Mouse (Mus musculus) heart, postnatal 14 days (tissue): ENCODE data around the gene Gm20388. TPM values are rescaled to one million over a fixed set of nuclear protein-coding genes. Genes with fewer than 3 reads are reported as not detected.
"Not testable (repeated sequence)": the region's sequence is repeated elsewhere in the genome, so short reads cannot be mapped to it uniquely, and the experiment has no call there.

Experiments used
- DNase-seq, 2 experiments: peaks; one replicate each; pipeline ENCODE4 v3.0.0; 2021 to 2022
- intact Hi-C: fragments of 180-260 bp; cut with DNase I; formaldehyde crosslinking; loops from one replicate; pipeline ENCODE4 v1.15.1; 2025
- total RNA-seq, 2 experiments: library from RNA; stranded (reverse); gene quantifications; 2 replicates each; pipeline ENCODE4 v1.2.3; 2021

Gm20388 gene
- total RNA-seq, 2 experiments from 2014 or later = 0.24 TPM; not detected in 1

DNA sequence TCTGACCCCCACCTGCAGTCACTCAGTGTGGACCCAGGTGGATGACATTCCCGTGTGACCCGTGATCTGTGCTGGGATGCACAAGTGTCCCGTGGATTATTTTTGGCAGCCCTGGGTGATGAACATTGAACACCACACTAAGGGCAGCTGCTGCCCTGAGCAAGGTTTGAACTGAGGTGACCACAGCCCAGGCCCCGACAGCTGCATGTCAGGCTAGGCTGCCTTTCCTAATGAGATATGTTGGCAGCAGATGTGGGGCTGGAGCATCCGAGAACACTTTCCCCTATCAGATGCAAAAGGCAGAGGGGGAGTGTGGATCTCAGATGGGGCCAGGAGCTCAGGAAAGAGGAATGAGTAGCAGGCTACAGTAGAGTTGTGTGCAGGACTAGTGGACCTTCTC, 3600.2 kb downstream of the Gm20388 start:
- intact Hi-C loops = no loop called here
- DNase-seq = no peak

DNA sequence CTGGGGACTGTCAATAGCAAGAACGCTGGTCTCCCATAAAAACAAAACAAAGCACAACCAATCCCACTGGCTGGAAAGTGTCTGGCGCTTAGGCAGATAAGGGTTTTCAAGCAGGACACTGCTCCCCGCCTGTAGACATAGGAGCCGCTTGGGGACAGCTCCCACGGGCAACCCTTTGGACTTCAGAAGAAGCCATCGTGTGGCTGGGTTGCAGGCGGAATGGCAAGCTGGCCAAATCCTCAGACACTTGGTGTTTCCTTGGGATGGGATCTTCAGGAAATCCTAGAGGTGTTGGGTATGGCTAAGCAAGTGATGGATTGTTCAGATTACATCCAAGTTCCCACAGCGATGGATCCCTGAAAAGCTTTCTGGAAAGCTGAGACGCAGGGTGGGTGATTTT, 3603.5 kb downstream of the Gm20388 start:
- DNase-seq = no peak
- intact Hi-C loops = no loop called here

DNA sequence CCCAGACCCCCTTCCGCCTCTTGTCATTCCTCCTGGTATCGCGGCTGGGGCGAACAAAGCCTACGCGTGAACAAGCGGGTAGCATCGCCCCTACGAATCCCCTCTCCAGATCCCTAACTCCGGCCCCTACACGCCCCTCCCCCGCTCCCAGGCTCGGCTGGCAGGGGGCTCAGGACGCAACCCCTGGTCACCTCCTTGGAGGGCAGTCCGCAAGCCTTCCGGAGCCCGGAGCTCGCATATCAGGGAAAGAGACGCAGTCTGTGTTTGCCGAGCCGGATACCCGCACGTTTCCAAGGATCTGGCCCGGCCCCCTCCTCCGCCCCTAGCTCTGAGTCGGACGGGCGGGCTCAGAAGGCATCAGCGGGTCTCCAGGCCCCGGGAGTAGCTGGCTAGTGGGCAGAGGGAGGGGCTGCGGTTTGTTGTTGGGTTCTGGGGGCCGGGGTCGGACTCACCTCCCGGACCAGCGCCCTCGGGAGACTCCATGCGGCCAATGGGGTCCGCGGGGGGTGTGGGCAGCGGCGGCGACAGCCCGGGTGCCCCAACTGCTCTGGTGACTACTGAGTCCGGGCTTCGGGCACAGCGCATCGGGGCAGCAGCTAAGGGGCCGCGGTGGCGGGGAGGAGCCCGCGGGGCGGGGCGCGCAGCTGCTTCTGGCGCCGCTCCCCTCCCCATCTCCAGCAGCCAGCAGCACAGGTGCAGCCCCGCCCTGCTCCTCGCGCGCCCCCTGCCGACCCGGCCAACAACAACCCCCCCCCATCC, 3604.3 kb downstream of the Gm20388 start, which contains the start of gene Dbndd1:
Gene Dbndd1 (minus strand): TSS at position 683 of the 759 bp plus-strand sequence.
- intact Hi-C loops = no loop called here
- DNase-seq = peak; percentile 48

DNA sequence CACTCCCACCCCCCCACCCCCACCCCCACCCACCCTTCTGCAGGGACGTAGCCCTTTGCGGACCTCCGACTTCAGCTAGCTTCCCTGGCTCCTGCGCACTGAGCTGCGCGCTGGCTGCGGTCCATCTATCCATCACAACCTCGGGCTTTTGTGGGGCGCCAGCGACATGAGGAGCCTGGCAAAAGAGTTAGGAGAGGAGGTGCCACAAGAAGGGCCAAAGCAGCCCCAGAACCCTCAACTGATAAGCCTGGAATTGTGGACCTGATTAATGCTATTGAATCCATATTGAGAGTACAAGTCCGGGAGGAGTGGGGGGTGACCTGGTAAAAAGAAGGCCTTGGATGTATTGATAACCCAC, 3604.9 kb downstream of the Gm20388 start:
- DNase-seq = no peak
- intact Hi-C loops = no loop called here

DNA sequence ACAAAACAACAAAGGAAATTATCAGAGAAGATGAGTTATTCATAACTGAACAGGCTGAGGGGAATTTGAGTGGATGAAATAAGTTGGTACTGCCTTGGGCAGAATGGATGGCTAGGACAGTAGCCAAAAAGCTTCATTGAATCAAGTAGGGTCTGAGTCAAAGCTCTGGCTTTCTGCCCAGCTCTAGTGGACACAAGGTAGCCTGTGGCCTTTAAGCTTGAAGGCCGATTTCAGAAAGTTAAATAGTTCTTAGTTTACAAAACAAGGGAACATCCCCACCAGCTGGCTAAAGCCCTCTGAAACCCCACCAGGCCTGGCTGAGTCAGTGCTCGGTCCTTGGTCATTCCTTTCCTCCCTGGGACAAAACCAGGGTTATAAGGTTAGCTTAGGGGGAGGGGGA, 3606.0 kb downstream of the Gm20388 start:
- intact Hi-C loops = no loop called here
- no peak for DNase-seq

DNA sequence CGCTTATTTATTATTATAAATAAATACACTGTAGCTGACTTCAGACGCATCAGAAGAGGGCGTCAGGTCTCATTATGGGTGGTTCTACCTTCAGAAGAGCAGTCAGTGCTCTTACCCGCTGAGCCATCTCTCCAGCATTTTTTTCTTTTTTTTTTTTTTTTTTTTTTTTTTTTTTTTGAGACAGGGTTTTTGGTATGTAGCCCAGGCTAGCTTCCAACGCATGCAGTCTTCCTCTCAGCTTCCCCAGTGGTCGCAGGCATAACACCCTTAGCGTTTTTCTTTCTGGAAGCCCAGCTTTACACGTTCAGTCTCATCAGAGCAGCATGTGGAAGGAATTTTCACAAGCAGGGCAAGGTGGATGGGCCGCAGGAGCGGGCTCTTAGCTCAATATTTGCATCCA, 3607.5 kb downstream of the Gm20388 start:
- intact Hi-C loops = no loop called here

DNA sequence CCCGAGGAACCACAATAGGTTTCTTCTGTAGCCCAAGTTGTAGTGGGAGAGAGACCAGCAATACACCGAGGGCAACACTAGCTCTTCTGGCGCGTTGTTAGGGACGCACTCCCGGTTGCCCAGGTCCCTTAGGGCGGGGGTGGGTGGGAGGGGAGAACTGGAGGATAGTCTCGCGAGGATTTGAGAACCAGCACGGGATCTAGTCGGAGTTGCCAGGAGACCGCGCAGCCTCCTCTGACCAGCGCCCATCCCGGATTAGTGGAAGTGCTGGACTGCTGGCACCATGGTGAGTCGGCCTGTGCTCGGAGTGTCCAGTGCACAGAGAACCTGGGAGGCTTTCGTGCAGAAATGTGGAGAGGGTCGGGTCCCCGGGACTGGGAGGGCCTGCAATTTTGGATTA, 3608.0 kb downstream of the Gm20388 start, which contains the start of gene Gas8:
Gene Gas8 (plus strand): TSS at position 168 of the 400 bp plus-strand sequence.
- intact Hi-C loops = no loop called here
- DNase-seq = peak; percentile 87 to 91

More for the DNA sequence above, 3607.5 kb downstream of the Gm20388 start:
- no peak for DNase-seq

DNA sequence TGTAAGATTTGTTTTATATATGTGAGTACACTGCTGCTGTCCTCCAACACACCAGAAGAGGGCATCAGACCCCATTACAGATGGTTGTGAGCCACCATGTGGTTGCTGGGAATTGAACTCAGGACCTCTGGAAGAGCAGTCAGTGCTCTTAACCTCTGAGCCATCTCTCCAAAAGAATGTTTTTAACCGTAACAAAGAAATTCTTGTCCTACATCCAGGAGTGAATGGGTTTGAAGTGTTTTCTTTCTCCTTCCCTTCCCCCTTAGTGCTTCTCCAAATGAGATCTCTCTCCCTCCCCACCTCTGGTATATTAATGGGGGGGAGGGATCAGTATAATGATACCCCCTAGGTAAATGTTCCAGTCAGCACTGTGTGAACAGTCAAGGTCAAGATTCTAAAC, 3609.4 kb downstream of the Gm20388 start:
- intact Hi-C loops, DNase-seq: not testable (repeated sequence)

DNA sequence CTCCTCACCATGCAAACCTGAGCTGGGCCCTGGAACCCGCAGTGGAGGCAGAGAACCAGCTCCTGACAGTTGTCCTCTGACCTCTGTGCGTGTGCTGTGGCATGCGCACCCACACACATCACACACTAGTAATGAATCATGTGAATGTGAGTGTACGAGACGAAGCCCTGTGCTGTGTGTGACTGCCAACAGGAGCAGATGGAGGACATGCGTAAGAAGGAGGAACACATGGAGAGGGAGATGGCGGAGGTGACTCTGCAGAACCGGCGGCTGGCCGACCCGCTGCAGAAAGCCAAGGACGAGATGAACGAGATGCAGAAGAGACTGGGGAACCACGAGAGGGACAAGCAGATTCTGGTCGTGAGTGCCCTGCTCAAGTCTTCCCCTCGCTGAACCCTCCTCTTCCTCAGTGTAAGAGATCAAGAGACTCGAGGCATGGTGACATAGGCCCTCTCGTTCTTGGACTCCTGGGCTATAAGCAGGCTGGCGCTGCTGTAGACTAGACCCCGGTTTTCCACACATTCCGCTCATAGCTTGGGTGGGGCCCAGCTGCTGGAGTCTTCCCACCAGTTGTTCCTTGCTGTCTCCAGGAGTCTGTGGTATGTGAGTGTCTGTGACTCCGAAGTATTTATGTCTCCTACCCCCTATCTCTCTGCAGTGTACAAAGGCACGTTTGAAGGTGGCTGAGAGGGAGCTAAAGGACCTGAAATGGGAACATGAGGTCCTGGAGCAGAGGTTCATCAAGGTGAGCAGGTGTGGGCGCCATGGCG, 3617.3 kb downstream of the Gm20388 start:
- DNase-seq = no peak
- intact Hi-C loops = no loop called here

DNA sequence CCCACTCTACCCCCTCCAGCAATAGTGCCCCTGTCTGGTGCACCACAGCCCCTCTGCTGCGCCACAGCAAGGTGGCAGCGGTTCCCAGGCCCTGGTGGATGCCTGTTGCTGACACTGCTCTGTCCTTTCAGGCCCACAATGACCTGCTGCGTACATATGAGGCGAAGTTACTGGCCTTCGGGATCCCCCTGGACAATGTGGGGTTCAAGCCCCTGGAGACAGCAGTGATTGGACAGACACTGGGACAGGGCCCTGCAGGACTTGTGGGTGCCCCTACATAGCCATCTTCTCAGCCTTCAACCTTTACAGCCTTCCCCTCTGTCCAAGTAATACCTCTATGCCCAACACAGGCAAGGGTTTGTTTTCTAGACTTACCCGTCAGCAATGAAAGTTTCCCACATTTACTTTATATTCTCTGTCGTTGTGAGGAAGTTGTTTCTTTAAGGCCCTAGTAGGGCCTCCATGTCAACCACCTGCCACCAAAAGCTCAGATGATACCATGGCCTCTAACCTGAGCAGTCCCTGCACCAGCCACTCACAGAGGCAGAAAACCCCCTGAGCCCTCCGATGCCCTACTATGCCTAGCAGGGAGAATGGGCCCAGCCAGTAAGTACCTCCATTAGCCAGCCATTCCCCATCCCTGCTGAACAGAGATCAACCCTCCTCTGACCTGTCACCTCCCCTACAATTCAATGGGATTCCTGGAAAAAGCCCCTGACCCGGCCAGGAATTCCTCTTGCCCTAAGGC, 3625.8 kb downstream of the Gm20388 start:
- no peak for DNase-seq
- intact Hi-C loops = no loop called here

DNA sequence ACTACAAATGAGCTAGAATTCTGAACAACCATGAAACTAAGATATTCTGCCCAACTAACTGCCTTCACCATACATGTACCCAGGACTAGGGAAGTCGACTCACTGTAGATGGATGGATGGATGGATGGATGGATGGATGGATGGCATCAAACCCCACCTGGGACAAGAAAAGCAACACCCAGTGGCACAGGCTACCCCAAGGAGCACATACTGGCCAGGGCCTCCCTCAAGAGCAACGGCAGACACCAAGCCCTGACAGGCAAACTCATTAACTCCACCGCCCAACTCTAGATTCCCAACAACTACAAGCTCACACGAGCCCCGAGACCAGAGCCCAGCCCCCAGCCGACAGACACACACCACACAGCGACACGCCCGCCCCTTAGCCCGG, 3626.3 kb downstream of the Gm20388 start:
- intact Hi-C loops = no loop called here
- no peak for DNase-seq

DNA sequence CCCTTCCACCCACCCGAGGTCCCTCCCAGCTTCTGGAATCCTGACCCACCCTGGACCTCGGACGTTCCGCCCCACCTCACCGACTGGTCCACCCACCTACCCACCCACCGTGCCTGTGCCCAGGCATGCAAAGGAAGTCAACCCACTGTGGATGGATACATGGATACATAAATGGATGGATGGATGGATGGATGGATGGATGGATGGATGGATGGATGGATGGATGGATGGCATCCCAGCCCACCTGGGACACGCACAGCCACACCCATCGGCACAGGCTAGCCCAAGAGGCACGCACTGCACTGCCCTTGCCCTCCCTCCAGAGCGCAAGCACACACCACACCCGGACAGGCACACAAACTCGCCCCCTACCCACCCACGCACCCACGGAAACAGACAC, 3627.0 kb downstream of the Gm20388 start:
- DNase-seq = peak in 1 of 2 experiments; percentile 12
- intact Hi-C loops = not testable (repeated sequence)

DNA sequence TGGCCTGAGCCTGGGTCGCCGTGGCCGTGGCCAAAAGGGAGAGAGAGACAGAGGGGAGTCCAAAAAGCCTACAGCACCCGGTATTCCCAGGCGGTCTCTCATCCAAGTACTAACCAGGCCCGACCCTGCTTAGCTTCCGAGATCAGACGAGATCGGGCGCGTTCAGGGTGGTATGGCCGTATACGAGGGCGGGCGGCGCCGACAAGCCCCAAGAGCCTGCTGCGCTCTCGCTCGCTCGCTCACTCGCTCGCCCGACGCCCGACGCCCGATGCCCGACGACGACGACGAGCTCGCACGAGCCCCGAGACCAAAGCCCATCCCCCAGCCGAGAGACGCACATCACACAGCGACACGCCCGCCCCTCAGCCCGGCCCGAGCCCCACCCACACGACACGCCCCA, 3653.6 kb downstream of the Gm20388 start:
- intact Hi-C loops, DNase-seq: not testable (repeated sequence)

DNA sequence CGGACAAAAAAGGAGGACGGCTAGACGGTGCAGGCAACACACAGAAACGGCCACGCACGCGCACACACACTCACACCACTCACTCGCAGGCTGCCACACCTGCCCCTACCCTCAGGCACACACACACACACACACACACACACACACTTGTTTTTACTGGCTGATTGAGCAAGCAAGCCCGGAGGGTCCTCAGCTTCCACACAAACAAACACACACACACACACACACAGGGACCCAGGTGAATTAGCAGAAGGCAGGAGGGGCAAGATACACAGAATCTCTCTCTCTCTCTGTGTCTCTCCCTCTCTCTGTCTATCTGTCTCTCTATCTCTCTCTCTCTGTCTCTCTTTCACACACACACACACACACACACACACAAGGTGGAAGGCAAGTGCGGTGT, 3664.7 kb downstream of the Gm20388 start:
- intact Hi-C loops = not testable (repeated sequence)
- peak; percentile 1 to 7 for DNase-seq

DNA sequence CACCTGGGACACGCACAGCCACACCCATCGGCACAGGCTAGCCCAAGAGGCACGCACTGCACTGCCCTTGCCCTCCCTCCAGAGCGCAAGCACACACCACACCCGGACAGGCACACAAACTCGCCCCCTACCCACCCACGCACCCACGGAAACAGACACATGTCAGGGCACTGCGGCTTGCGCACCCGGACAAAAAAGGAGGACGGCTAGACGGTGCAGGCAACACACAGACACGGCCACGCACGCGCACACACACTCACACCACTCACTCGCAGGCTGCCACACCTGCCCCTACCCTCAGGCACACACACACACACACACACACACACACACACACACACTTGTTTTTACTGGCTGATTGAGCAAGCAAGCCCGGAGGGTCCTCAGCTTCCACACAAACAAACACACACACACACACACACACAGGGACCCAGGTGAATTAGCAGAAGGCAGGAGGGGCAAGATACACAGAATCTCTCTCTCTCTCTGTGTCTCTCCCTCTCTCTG, 3690.1 kb downstream of the Gm20388 start:
- peak in 1 of 2 experiments; percentile 1 for DNase-seq
- intact Hi-C loops = not testable (repeated sequence)

DNA sequence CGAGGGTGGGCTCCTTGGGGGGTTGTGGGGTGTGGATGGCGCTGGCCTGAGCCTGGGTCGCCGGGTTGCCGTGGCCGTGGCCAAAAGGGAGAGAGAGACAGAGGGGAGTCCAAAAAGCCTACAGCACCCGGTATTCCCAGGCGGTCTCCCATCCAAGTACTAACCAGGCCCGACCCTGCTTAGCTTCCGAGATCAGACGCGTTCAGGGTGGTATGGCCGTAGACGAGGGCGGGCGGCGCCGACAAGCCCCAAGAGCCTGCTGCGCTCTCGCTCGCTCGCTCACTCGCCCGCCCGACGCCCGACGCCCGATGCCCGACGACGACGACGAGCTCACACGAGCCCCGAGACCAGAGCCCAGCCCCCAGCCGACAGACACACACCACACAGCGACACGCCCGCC, 3690.8 kb downstream of the Gm20388 start:
- DNase-seq, intact Hi-C loops: not testable (repeated sequence)

DNA sequence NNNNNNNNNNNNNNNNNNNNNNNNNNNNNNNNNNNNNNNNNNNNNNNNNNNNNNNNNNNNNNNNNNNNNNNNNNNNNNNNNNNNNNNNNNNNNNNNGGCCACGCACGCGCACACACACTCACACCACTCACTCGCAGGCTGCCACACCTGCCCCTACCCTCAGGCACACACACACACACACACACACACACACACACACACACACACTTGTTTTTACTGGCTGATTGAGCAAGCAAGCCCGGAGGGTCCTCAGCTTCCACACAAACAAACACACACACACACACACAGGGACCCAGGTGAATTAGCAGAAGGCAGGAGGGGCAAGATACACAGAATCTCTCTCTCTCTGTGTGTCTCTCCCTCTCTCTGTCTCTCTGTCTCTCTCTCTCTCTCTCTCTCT, 3702.0 kb downstream of the Gm20388 start:
- not testable (repeated sequence) for DNase-seq

DNA sequence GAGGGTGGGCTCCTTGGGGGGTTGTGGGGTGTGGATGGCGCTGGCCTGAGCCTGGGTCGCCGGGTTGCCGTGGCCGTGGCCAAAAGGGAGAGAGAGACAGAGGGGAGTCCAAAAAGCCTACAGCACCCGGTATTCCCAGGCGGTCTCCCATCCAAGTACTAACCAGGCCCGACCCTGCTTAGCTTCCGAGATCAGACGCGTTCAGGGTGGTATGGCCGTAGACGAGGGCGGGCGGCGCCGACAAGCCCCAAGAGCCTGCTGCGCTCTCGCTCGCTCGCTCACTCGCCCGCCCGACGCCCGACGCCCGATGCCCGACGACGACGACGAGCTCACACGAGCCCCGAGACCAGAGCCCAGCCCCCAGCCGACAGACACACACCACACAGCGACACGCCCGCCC, 3712.9 kb downstream of the Gm20388 start:
- DNase-seq, intact Hi-C loops: not testable (repeated sequence)

More for the DNA sequence above, 3702.0 kb downstream of the Gm20388 start:
- intact Hi-C loops = not testable (repeated sequence)

DNA sequence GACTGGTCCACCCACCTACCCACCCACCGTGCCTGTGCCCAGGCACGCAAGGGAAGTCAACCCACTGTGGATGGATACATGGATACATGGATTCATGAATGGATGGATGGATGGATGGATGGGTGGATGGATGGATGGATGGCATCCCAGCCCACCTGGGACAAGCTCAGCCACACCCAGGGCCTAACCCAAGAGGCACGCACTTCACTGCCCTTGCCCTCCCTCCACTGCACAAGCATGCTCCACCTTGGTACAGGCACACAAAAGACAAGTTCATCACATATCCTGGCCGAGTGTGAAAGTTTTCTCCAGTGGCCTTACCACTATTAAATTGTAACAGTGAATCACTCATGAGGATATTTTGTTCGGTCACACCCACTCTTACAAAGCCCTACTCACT, 3713.6 kb downstream of the Gm20388 start:
- DNase-seq = no peak
- intact Hi-C loops = no loop called here

DNA sequence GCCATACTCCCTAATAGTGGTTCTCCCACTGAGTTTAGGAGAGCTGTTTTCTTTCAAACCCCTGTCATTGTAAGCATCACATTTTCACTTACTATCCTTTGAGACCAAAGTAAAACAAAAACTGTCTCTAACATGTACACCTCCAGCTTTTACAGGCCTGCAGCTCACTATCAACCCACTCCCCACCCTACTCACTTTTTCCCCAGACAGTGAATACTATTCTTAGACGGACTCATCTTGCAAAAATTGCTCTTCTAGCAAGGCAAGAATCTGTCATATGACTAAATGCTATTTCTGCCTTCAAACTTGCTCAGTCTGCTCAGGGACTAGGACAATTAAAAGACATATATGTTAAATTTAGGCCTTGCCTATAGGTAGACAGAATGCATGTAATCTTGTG, 3714.1 kb downstream of the Gm20388 start:
- intact Hi-C loops = no loop called here
- DNase-seq = no peak

DNA sequence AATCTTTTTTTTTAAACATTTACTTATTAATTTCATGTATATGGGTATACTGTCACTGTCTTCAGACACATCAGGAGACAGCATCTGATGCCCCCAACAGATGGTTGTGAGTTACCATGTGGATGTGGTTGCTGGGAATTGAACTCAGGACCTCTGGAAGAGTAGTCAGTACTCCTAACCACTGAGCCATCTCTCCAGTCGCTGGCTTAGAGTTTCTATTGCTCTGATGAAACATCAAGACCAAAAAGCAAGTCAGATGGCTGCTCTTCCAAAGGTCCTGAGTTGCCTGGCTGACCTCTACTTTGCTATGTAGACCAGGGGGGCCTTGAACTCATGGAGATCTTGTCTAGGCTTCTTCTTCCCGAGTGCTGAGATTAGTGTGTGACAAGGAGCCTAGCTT, 3715.1 kb downstream of the Gm20388 start:
- intact Hi-C loops = no loop called here
- DNase-seq = no peak
